Mouse (Mus musculus): ENCODE data around the gene Gbe1. TPM values are rescaled to one million over a fixed set of nuclear protein-coding genes. Genes with fewer than 3 reads are reported as not detected.

Gbe1 gene
- polyA plus RNA-seq, 1 experiment from 2014 or later = 17.6 TPM

DNA sequence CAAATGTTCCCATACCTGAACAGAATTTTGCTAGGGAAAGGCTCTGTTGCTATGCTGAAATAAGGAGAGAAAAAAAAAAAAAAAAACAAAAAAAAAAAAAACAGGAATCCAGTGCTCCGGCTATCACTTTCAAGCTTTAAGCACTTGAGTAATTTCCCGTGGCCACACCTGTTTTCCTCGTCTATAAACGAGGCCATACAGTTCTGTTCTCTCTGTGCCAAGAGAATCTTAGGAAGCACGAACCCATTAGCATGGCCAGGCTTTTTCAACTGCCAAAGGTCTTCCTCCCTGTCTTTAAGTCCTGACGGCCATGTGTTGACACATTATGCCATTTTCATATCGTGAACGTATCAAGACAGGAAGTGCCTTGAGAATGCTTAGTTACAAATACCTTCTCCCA lies 248.8 kb downstream of the Gbe1 start:
- Histone ChIP-seq H3K36me3 (ENCODE audit: control insufficient read depth, insufficient read depth, low read length) (no peaks in the 10 kb centered on the region), H3K4me1 (ENCODE audit: control insufficient read depth, insufficient read depth, low read length) (no peaks in the 10 kb centered on the region), H3K4me3 (ENCODE audit: low read depth, low read length) (no peak overlapping the region), H3K4me2 (ENCODE audit: low read depth, low read length) (no peak overlapping the region), H3K9ac (ENCODE audit: low read depth, low read length) (no peak overlapping the region), H3K9me3 (ENCODE audit: control insufficient read depth, low read length) (no peaks in the 10 kb centered on the region), H3K27ac (replicated peaks; ENCODE audit: low read depth, low read length) (no peak overlapping the region), H3K27me3 (replicated peaks; ENCODE audit: control insufficient read depth, insufficient read depth, low read length) (no peaks in the 10 kb centered on the region)
- no peak for ATAC-seq (ENCODE audit: low read depth)
- 69% methylated on average over 8 of the region's 8 CpGs for WGBS
- DNase-seq (ENCODE audit: low spot score) = peak; percentile 54

DNA sequence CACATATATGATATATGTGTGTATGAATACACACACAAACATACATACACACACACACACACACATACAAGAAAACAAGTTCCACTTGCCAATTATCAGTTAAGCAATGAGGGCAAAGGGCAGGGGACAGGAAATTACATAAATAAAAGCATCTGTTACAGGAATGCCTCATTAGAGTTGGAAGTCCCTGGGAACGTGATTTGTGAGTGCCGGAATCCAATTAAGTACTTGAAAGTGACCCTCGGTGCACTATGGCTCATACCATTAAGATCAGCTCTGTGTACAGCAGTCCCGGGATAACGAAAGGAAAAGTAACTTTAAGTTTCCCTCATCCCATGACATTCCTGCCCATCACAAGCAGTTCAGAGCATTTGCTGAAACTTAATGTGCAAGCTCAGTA lies 249.7 kb downstream of the Gbe1 start:
- Histone ChIP-seq H3K36me3 (ENCODE audit: control insufficient read depth, insufficient read depth, low read length) (no peaks in the 10 kb centered on the region), H3K27me3 (replicated peaks; ENCODE audit: control insufficient read depth, insufficient read depth, low read length) (no peaks in the 10 kb centered on the region), H3K4me3 (ENCODE audit: low read depth, low read length) (no peak overlapping the region), H3K9ac (ENCODE audit: low read depth, low read length) (no peak overlapping the region), H3K4me2 (ENCODE audit: low read depth, low read length) (no peak overlapping the region), H3K4me1 (ENCODE audit: control insufficient read depth, insufficient read depth, low read length) (no peaks in the 10 kb centered on the region), H3K9me3 (ENCODE audit: control insufficient read depth, low read length) (no peaks in the 10 kb centered on the region), H3K27ac (replicated peaks; ENCODE audit: low read depth, low read length) (no peak overlapping the region)
- ATAC-seq (ENCODE audit: low read depth) (no peak), DNase-seq (ENCODE audit: low spot score) (no peak)
- WGBS = 45% methylated on average over 5 of the region's 5 CpGs

DNA sequence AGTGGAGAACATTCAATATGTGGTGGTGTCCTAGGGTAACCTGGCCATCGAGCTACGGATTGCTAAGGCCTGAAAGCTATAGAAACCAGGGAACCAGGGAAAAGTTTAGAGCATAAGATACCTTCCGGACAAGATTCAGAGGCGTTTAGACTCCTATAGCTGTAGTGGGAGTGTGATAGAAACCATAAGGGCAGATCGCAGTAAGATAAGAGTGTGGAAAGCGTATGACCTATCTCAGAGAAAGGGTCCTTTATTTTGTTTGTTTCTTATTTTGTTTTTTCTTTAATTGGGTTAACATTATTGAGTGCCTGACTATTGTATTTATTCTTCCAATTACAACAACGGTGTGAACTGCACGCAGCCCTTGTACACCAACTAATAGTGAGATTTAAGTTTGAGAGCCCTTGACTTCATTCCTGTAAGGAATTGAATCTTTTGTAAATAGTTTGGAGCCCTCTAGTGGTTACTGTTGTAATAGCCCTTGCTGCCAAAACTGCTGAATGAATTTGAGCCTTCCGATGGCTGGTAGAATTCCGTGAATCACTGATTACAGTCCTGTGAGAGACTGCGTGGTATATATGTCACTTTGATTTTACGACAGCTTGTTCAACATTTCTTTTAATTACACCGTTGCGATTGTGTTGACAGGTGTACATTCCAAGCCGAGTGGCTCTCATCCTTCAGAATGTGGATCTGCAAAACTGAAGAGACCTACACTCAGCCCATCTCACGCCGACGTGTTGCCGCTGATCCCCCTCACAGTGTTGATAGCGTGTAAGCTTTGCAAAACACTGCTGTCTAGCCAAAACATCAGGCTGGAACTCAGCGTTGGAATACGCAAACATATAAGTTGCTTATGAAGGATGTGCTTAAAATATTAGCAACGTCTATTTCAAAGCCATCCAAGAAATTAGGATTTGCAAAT lies 254.9 kb downstream of the Gbe1 start:
- Histone ChIP-seq H3K27me3 (replicated peaks; ENCODE audit: control insufficient read depth, insufficient read depth, low read length) (no peaks in the 10 kb centered on the region), H3K4me3 (ENCODE audit: low read depth, low read length) (no peak overlapping the region), H3K27ac (replicated peaks; ENCODE audit: low read depth, low read length) (no peak overlapping the region), H3K4me2 (ENCODE audit: low read depth, low read length) (peak overlapping the region; percentile 29; the same call in 1 of the 2 replicates), H3K9me3 (ENCODE audit: control insufficient read depth, low read length) (no peaks in the 10 kb centered on the region), H3K36me3 (ENCODE audit: control insufficient read depth, insufficient read depth, low read length) (no peaks in the 10 kb centered on the region), H3K4me1 (ENCODE audit: control insufficient read depth, insufficient read depth, low read length) (no peaks in the 10 kb centered on the region), H3K9ac (ENCODE audit: low read depth, low read length) (no peak overlapping the region)
- peak; percentile 47; the same call in 1 of the 2 replicates for ATAC-seq (ENCODE audit: low read depth)
- WGBS = 47% methylated on average over 23 of the region's 23 CpGs
- DNase-seq (ENCODE audit: low spot score) = peak; percentile 83

DNA sequence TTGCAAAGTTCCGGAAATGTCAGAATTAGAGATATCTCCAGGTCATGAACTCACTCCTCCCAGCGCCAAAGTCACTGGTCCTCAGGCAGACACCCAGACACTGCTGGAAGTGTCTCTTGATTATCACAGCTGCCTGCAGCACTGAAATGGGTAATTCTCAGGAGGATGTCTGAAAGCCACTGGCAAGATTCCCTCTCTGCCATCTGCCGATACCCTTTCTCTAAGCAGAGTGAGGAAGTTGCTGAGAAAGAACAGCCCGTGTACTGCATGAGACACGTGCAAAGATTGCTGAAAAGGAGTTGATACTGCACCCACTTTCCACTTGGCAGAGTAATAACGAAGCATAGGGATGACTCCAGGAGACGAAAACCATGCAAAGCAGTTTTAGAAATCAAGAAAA lies 272.2 kb downstream of the Gbe1 start:
- Histone ChIP-seq H3K4me1 (ENCODE audit: control insufficient read depth, insufficient read depth, low read length) (no peaks in the 10 kb centered on the region), H3K9me3 (ENCODE audit: control insufficient read depth, low read length) (no peaks in the 10 kb centered on the region), H3K4me3 (ENCODE audit: low read depth, low read length) (no peak overlapping the region), H3K27me3 (replicated peaks; ENCODE audit: control insufficient read depth, insufficient read depth, low read length) (no peaks in the 10 kb centered on the region), H3K9ac (ENCODE audit: low read depth, low read length) (no peak overlapping the region), H3K27ac (replicated peaks; ENCODE audit: low read depth, low read length) (no peak overlapping the region), H3K4me2 (ENCODE audit: low read depth, low read length) (no peak overlapping the region), H3K36me3 (ENCODE audit: control insufficient read depth, insufficient read depth, low read length) (no peaks in the 10 kb centered on the region)
- DNase-seq (ENCODE audit: low spot score) (no peak), ATAC-seq (ENCODE audit: low read depth) (no peak)
- whole genome bisulfite sequencing = 75% methylated on average over 7 of the region's 7 CpGs

DNA sequence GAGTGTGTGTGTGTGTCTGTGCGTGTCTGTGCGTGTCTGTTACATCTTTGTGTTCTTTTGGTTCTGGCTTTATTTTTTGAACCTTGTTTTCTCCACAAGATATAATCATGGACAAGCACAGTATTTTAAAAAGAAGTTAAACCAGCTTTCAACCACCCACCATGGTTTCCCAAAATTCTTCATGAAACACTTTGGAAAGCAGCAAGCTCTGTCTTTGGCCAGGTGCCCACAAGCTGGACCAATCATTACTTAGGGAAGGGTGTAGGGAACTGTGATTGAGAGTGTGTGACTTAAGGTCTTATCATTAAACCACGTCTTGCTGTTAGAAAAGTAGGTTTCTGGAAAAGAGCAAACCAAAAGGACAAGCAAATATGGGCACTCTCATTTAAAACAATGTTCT lies 288.6 kb downstream of the Gbe1 start:
- Histone ChIP-seq H3K9ac (ENCODE audit: low read depth, low read length) (no peak overlapping the region), H3K27ac (replicated peaks; ENCODE audit: low read depth, low read length) (no peak overlapping the region), H3K36me3 (ENCODE audit: control insufficient read depth, insufficient read depth, low read length) (no peaks in the 10 kb centered on the region), H3K4me2 (ENCODE audit: low read depth, low read length) (no peak overlapping the region), H3K27me3 (replicated peaks; ENCODE audit: control insufficient read depth, insufficient read depth, low read length) (no peaks in the 10 kb centered on the region), H3K4me3 (ENCODE audit: low read depth, low read length) (no peak overlapping the region), H3K9me3 (ENCODE audit: control insufficient read depth, low read length) (no peaks in the 10 kb centered on the region), H3K4me1 (ENCODE audit: control insufficient read depth, insufficient read depth, low read length) (no peaks in the 10 kb centered on the region)
- DNase-seq (ENCODE audit: low spot score) (no peak), ATAC-seq (ENCODE audit: low read depth) (no peak)
- WGBS = 82% methylated on average over 3 of the region's 3 CpGs

DNA sequence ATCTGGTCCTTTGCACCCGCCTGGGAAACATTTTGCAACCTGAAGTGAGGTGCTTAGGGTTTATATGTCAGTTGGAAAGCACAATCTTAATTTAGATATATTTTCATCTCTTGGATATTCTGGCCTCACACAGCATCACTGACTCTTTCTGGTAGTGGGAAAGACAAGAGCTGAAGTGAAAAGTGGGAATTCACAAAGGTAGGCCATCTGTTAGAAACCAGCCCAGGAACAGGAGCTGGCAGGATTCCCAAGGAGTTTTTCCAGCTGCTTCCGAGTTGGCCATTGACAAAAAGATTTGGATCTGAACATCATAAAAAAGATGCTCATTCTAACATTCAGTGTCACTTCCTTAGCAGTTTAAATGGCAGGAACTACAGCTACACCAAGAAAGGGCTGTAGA lies 294.6 kb downstream of the Gbe1 start:
- no peaks in the 10 kb centered on the region for H3K9me3 ChIP-seq (ENCODE audit: control insufficient read depth, low read length)
- H3K27me3 ChIP-seq (replicated peaks; ENCODE audit: control insufficient read depth, insufficient read depth, low read length) = no peaks in the 10 kb centered on the region
- 74% methylated on average over 2 of the region's 2 CpGs for WGBS
- no peak for DNase-seq (ENCODE audit: low spot score)
- H3K4me1 ChIP-seq (ENCODE audit: control insufficient read depth, insufficient read depth, low read length) = no peaks in the 10 kb centered on the region
- no peak for ATAC-seq (ENCODE audit: low read depth)
- H3K36me3 ChIP-seq (ENCODE audit: control insufficient read depth, insufficient read depth, low read length) = no peaks in the 10 kb centered on the region
- no peak overlapping the region for H3K4me3 ChIP-seq (ENCODE audit: low read depth, low read length)
- H3K27ac ChIP-seq (replicated peaks; ENCODE audit: low read depth, low read length) = no peak overlapping the region
- H3K4me2 ChIP-seq (ENCODE audit: low read depth, low read length) = no peak overlapping the region
- H3K9ac ChIP-seq (ENCODE audit: low read depth, low read length) = no peak overlapping the region

DNA sequence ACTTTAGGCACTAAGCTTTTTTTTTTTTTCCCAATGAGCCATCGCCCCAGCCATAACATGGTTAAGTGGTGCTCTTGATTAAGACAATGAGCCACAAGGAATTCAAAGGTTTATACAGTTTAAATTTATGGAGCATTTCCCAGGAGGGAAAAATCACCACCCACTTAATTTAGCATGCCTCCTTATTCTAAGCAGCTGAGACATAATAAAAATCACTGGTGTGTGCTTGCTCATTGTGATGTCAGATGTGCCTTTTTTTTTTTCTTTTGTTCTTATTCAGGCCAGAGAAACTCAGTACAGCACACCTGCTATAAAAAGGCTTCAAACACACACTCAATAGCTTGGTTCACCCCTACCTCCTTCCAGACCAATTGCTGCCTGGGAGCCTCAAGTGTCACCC lies 303.9 kb downstream of the Gbe1 start:
- Histone ChIP-seq H3K9ac (ENCODE audit: low read depth, low read length) (no peak overlapping the region), H3K9me3 (ENCODE audit: control insufficient read depth, low read length) (no peaks in the 10 kb centered on the region), H3K4me2 (ENCODE audit: low read depth, low read length) (no peak overlapping the region), H3K4me1 (ENCODE audit: control insufficient read depth, insufficient read depth, low read length) (no peaks in the 10 kb centered on the region), H3K27ac (replicated peaks; ENCODE audit: low read depth, low read length) (no peak overlapping the region), H3K4me3 (ENCODE audit: low read depth, low read length) (no peak overlapping the region), H3K36me3 (ENCODE audit: control insufficient read depth, insufficient read depth, low read length) (no peaks in the 10 kb centered on the region), H3K27me3 (replicated peaks; ENCODE audit: control insufficient read depth, insufficient read depth, low read length) (no peaks in the 10 kb centered on the region)
- 72% methylated on average over 1 of the region's 1 CpGs for WGBS
- no peak for DNase-seq (ENCODE audit: low spot score)
- no peak for ATAC-seq (ENCODE audit: low read depth)

DNA sequence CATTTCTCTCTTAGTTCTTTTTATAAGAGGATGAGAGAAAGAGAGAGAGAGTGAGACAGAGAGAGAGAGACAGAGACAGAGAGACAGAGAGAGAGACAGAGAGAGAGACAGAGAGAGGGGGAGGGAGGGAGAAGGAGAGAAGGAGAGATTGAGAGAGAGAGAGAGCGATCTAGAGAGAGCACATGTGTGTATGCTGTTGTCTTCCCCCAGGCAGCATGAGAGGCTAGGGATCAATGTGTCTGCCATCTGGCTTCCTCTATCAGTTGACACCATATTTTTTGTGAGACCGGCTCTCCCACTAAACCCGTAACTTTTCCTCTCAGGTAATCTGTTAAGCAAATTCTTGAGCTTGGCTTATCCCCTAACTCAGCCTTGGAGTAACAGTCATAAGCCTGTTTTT lies 304.4 kb downstream of the Gbe1 start:
- Histone ChIP-seq H3K4me2 (ENCODE audit: low read depth, low read length) (no peak overlapping the region), H3K9ac (ENCODE audit: low read depth, low read length) (no peak overlapping the region), H3K36me3 (ENCODE audit: control insufficient read depth, insufficient read depth, low read length) (no peaks in the 10 kb centered on the region), H3K4me1 (ENCODE audit: control insufficient read depth, insufficient read depth, low read length) (no peaks in the 10 kb centered on the region), H3K27ac (replicated peaks; ENCODE audit: low read depth, low read length) (no peak overlapping the region), H3K9me3 (ENCODE audit: control insufficient read depth, low read length) (no peaks in the 10 kb centered on the region), H3K27me3 (replicated peaks; ENCODE audit: control insufficient read depth, insufficient read depth, low read length) (no peaks in the 10 kb centered on the region), H3K4me3 (ENCODE audit: low read depth, low read length) (no peak overlapping the region)
- 78% methylated on average over 3 of the region's 3 CpGs for WGBS
- DNase-seq (ENCODE audit: low spot score) (no peak), ATAC-seq (ENCODE audit: low read depth) (no peak)

Measured in embryonic facial prominence, embryonic 14.5 days (tissue).